Mouse (Mus musculus) lung, embryonic 14.5 days (tissue): ENCODE results near the gene Rtn4rl2. TPM values are rescaled to one million over a fixed set of nuclear protein-coding genes. Genes with fewer than 3 reads are reported as not detected.

Experiments
- ATAC-seq: fragments of 200-750 bp; cut with Nextera tagmentation; 2 replicates; pipeline ENCODE4 v1.8.0; 2017; ENCODE audit warnings: mild to moderate bottlenecking, moderate TSS enrichment, moderate library complexity; ENCODE audit not compliant: insufficient read depth
- DNase-seq: peaks from one replicate; pipeline ENCODE4 v3.0.0-alpha.2; 2015
- H3K27ac ChIP-seq: fragments of 300-500 bp; sonication (generic); 2 replicates; pipeline ENCODE4 v1.5.1; 2014; ENCODE audit warnings: low read depth, mild to moderate bottlenecking, moderate library complexity
- H3K27me3 ChIP-seq: fragments of 300-500 bp; sonication (generic); 2 replicates; pipeline ENCODE4 v1.6.1; 2014; ENCODE audit warnings: low read length, control low read depth; ENCODE audit not compliant: insufficient read depth
- H3K36me3 ChIP-seq: fragments of 300-500 bp; sonication (generic); 2 replicates; pipeline ENCODE4 v1.6.1; 2014; ENCODE audit warnings: control low read depth; ENCODE audit not compliant: insufficient read depth
- H3K4me1 ChIP-seq: fragments of 300-500 bp; sonication (generic); 2 replicates; pipeline ENCODE4 v1.6.1; 2014; ENCODE audit warnings: antibody characterized with exemption, control low read depth; ENCODE audit not compliant: insufficient read depth
- H3K4me2 ChIP-seq: fragments of 300-500 bp; sonication (generic); 2 replicates; pipeline ENCODE4 v1.6.1; 2014; ENCODE audit warnings: mild to moderate bottlenecking
- H3K4me3 ChIP-seq: fragments of 300-500 bp; sonication (generic); 2 replicates; pipeline ENCODE4 v1.5.1; 2014; ENCODE audit warnings: low read depth, low read length
- H3K9ac ChIP-seq: fragments of 300-500 bp; sonication (generic); 2 replicates; pipeline ENCODE4 v1.6.1; 2014
- H3K9me3 ChIP-seq: fragments of 300-500 bp; sonication (generic); 2 replicates; pipeline ENCODE4 v1.6.1; 2016; ENCODE audit warnings: low read depth, low read length, control low read depth
- CTCF ChIP-seq: IDR thresholded peaks from 2 replicates; pipeline ENCODE4 v1.5.1; 2016; ENCODE audit warnings: antibody characterized with exemption, low read depth
- WGBS: fragments of 180-500 bp; shearing (Covaris S2); extraction: QIAGEN DNeasy Blood & Tissue Kit; methylation state at CpG from one replicate; pipeline ENCODE4 v1.1.7; 2014; 5-methylcytosine and 5-hydroxymethylcytosine counted together
- polyA plus RNA-seq: library from polyadenylated mRNA; unstranded; fragments of >200 nt; fragmentation: Nextera tagmentation; extraction: Ambion mirVana; gene quantifications from 2 replicates; pipeline ENCODE4 v1.2.1, GENCODE M21; 2014

The Rtn4rl2 gene
- polyA plus RNA-seq, 1 experiment from 2014 or later: 1.2 TPM

- Histone ChIP-seq H3K4me3 (no peak overlapping the region), H3K4me2 (no peak overlapping the region), H3K36me3 (no peaks in the 10 kb centered on the region), H3K27ac (no peak overlapping the region), H3K9ac (no peak overlapping the region), H3K27me3 (peaks cover 43% of the 10 kb centered on the region), H3K9me3 (no peaks in the 10 kb centered on the region), H3K4me1 (peaks cover 11% of the 10 kb centered on the region)
- DNase-seq: peak; percentile 93
- ATAC-seq: peak; percentile 26; the same call in 1 of the 2 replicates
- 0% methylated on average over 5 of the region's 5 CpGs for WGBS
- TF ChIP-seq CTCF: peak; percentile 82
Measured at GRCm38 (mm10) chr2:84890045-84890340, 3.5 kb upstream of the Rtn4rl2 start.

GRCm38 (mm10) chr2:84889316-84890044 is 3.0 kb upstream of the Rtn4rl2 start:
- 12% methylated on average over 14 of the region's 14 CpGs for WGBS
- Histone ChIP-seq H3K9ac (peak overlapping the region; percentile 32; the same call in 1 of the 2 replicates), H3K27me3 (peaks cover 48% of the 10 kb centered on the region)

DNA sequence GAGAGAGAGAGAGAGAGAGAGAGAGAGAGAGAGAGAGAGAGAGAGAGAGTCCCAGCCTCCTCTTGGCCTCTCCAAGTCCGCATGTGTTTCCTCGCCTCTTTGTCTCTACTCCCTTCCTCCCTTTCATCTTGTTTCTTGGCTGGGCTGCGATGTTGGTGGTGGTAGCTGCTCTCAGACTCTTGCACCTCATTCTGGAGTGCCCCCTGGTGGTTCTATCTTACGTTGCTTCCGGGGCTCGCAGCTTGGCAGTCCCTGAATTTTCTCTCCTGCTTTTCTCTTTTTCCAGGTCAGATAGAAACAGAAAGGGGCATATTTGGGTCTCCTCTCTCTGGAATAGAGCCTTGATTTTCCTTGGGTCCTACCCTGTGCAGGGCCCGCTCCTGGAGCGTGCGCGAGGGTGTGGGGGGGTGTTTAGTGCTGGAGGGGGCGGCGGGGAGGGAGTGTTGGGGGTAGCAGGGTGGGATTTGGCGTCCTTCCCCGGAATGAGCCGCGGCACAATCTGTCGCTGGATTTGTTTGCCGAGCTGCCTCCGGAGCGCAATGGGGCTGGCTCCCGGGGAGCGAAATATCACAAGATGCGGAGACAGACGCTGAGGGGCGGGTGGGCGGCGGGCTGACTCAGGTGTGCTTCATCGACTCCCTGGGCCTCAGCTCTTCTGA is 2.3 kb upstream of the Rtn4rl2 start:
- no peak for ATAC-seq
- H3K9me3 ChIP-seq: no peaks in the 10 kb centered on the region
- peak overlapping the region; percentile 57 for H3K4me3 ChIP-seq
- no peaks in the 10 kb centered on the region for H3K36me3 ChIP-seq
- peaks cover 55% of the 10 kb centered on the region for H3K27me3 ChIP-seq
- peak overlapping the region; percentile 32; the same call in 1 of the 2 replicates for H3K9ac ChIP-seq
- WGBS: 3% methylated on average over 28 of the region's 28 CpGs
- DNase-seq: peak; percentile 87
- TF ChIP-seq CTCF: peak; percentile 69
- H3K27ac ChIP-seq: no peak overlapping the region
- H3K4me1 ChIP-seq: peaks cover 11% of the 10 kb centered on the region
- peak overlapping the region; percentile 79 for H3K4me2 ChIP-seq

More at GRCm38 (mm10) chr2:84889316-84890044, 3.0 kb upstream of the Rtn4rl2 start:
- H3K4me2 ChIP-seq: peak overlapping the region; percentile 79
- peak overlapping the region; percentile 57 for H3K4me3 ChIP-seq
- no peak for TF ChIP-seq CTCF
- ATAC-seq: peak; percentile 14; the same call in 1 of the 2 replicates
- peaks cover 11% of the 10 kb centered on the region for H3K4me1 ChIP-seq
- H3K9me3 ChIP-seq: no peaks in the 10 kb centered on the region
- H3K27ac ChIP-seq: no peak overlapping the region
- DNase-seq: no peak
- H3K36me3 ChIP-seq: no peaks in the 10 kb centered on the region

- Histone ChIP-seq H3K27me3 (peaks cover 67% of the 10 kb centered on the region), H3K36me3 (no peaks in the 10 kb centered on the region), H3K4me1 (peaks cover 11% of the 10 kb centered on the region), H3K9ac (peak overlapping the region; percentile 1; the same call in 1 of the 2 replicates), H3K9me3 (no peaks in the 10 kb centered on the region), H3K4me2 (peak overlapping the region; percentile 79), H3K4me3 (peak overlapping the region; percentile 57), H3K27ac (no peak overlapping the region)
- under 1% methylated on average over 58 of the region's 58 CpGs for WGBS
- DNase-seq (peak; percentile 62), ATAC-seq (peak; percentile 18; the same call in 1 of the 2 replicates)
- TF ChIP-seq CTCF: peak; percentile 21; the same call in 1 of the 2 replicates
Measured at GRCm38 (mm10) chr2:84887411-84888271, 1.1 kb upstream of the Rtn4rl2 start.

DNA sequence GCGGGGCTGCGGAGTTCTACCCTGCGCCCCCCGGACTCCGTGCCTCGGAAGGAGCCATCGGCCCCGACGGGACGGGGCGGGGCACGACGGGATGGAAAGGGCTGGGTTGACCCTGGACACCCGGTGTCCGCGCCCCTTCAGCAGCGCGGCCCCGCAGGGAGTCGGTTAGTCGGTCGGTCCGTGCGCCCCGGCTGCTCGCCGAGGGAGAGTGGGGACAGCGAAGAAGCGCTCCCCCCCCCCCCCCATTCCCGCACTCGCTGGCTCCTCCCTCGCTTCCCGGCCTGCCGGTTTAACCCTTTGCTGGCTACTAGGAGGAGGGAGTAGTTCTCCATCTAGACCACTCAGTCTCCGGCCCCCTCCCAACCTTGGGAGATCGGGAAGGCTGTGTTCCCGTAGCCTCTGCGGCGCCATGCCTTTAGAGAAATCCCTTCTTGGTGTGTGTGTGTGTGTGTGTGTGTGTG is 341 bp upstream of the Rtn4rl2 start:
- peak overlapping the region; percentile 42 for H3K9ac ChIP-seq
- WGBS: under 1% methylated on average over 36 of the region's 39 CpGs
- H3K4me1 ChIP-seq: peaks cover 11% of the 10 kb centered on the region
- no peaks in the 10 kb centered on the region for H3K9me3 ChIP-seq
- ATAC-seq (peak; percentile 33), DNase-seq (peak; percentile 76)
- peak overlapping the region; percentile 79 for H3K4me2 ChIP-seq
- H3K36me3 ChIP-seq: no peaks in the 10 kb centered on the region
- H3K4me3 ChIP-seq: peak overlapping the region; percentile 57
- no peak for TF ChIP-seq CTCF
- H3K27ac ChIP-seq: no peak overlapping the region
- H3K27me3 ChIP-seq: peaks cover 73% of the 10 kb centered on the region

DNA sequence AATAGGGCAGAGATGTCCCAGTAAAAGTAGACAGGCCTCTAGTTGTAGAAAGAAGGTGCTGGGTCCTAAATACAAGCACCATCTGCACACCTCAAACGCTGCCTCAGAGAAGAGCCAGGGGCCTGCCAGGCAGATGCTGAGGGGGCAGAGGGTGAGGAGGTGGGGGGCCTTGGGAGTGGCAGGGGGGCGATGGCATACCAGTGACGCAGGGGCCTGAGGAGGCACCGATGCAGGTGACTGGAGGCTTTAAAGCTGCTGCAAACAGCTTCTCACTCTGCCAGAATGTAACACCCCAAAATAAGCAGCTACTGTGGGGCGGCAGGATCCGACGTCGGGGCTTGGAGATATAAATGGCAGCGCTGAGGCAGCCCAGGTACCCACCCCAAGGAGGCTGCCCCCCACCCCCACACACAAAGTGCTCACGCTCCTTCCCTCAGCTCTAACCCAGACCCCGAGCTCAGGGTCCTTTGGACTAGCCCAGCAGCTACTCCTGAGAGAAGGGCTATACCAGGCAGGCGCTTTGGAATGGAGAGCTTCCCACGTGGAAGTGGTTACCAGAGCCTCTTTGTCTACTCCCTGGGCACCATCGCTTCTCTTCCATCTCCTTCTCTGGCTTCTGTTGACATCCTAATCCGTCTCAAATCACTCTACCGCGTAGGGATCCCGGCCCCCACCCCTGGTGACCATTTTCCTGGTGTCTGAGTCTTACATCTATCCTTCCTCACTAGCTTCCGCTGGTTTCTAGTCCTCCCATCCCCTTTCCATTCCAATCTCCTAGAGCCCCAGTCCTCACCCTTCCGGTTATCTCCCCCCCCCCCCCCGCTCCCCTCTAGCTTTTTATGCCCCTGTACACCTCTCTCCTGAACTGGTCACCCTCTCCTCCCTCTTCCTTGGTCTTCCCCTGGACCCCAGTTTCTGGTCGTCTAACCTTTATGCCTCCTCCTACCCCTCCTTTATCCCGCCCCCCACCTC is 1.1 kb downstream of the Rtn4rl2 start:
- no peaks in the 10 kb centered on the region for H3K9me3 ChIP-seq
- no peak overlapping the region for H3K9ac ChIP-seq
- H3K27ac ChIP-seq: no peak overlapping the region
- H3K27me3 ChIP-seq: peaks cover 85% of the 10 kb centered on the region
- ATAC-seq (no peak), DNase-seq (no peak)
- TF ChIP-seq CTCF: no peak
- H3K36me3 ChIP-seq: no peaks in the 10 kb centered on the region
- H3K4me3 ChIP-seq: peak overlapping the region; percentile 57
- WGBS: 13% methylated on average over 19 of the region's 23 CpGs
- H3K4me2 ChIP-seq: peak overlapping the region; percentile 79
- peaks cover 11% of the 10 kb centered on the region for H3K4me1 ChIP-seq
